7 mouse cellular contexts compared by ENCODE assay signal in the genomic region with DNA sequence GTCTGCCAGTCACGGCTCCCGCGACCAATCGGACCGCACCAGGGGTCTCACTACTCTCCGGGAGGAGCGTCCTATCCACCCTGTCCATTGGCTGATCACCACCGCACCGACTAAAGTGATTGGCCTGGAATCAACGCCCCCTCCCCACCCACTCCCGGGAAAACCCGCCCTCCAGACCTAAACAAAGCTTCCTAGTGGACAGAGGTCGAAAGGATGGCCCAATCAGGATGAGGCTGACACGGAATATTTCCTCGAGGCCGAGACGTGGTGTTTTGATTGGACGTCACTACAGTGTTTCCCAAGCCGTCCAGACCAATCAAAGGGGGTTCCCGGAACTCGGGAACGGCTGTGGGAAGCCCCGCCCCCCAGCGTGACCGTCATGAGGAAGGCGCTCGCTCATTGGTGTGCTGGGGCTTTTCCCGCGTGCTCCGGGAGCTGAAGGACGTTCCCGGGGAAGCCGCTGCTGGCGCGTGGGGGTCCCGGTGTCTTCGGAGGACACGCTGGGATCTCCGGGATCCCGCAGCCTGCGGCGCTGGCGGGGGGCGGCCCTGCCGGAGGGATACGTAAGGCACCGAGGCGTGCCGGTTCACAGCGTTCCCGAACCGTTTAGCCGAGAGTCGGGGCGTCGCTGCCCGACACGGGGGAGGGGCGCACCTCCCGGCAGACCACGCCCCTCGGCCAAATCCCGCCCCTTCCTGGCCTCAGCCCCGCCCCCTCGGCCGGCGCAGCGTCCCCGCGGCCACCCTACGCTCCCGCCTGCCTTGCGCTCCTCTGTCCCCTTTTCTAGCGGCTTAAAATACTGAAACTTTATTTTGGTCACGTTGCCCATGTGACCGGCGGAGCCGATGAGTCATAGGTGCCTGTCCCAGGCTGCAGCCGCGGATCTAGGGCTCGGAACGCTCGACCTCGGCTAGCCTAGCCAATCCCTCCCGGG. TPM values are rescaled to one million over a fixed set of nuclear protein-coding genes. Genes with fewer than 3 reads are reported as not detected.
DNase-seq lines count a peak whose midpoint lies in the region; ATAC-seq lines count a peak whose summit lies in the region.

A gene (minus strand): TSS at position 71 of the 934 bp plus-strand sequence.

- peak; percentile 96 for ATAC-seq in intestine, embryonic 16.5 days
- peak; percentile 97 for ATAC-seq in midbrain, embryonic 11.5 days (ENCODE audit: low FRiP score)

- H3K4me1 ChIP-seq in intestine, embryonic 16.5 days (ENCODE audit: control insufficient read depth, insufficient read depth, low read length), result peaks cover 12% of the 10 kb centered on the region
- H3K4me1 ChIP-seq in midbrain, embryonic 11.5 days (ENCODE audit: control insufficient read depth, insufficient read depth, low read length), result peaks cover 9% of the 10 kb centered on the region; the same call in 1 of the 2 replicates

- no peaks in the 10 kb centered on the region for H3K9me3 ChIP-seq in intestine, embryonic 16.5 days (ENCODE audit: control insufficient read depth, low read length)
- no peaks in the 10 kb centered on the region for H3K9me3 ChIP-seq in midbrain, embryonic 11.5 days (ENCODE audit: control insufficient read depth, low read length)

- peak within 1 kb of the TSS; percentile 82 for H3K9ac ChIP-seq in intestine, embryonic 16.5 days (ENCODE audit: low read depth, low read length)
- H3K9ac ChIP-seq in midbrain, embryonic 11.5 days (ENCODE audit: low read length), result peak within 1 kb of the TSS; percentile 84

- no peaks in the 10 kb centered on the region for H3K36me3 ChIP-seq in intestine, embryonic 16.5 days (ENCODE audit: control insufficient read depth, insufficient read depth, low read length)
- no peaks in the 10 kb centered on the region for H3K36me3 ChIP-seq in midbrain, embryonic 11.5 days (ENCODE audit: control insufficient read depth, insufficient read depth, low read length)

- peak within 1 kb of the TSS; percentile 95 for H3K4me2 ChIP-seq in intestine, embryonic 16.5 days (ENCODE audit: low read depth, low read length)
- peak within 1 kb of the TSS; percentile 94 for H3K4me2 ChIP-seq in midbrain, embryonic 11.5 days

- H3K27me3 ChIP-seq in intestine, embryonic 16.5 days (replicated peaks; ENCODE audit: control insufficient read depth, insufficient read depth, low read length), result no peaks in the 10 kb centered on the region
- H3K27me3 ChIP-seq in midbrain, embryonic 11.5 days (ENCODE audit: control insufficient read depth, insufficient read depth, low read length), result no peaks in the 10 kb centered on the region

- peak; percentile 100 for DNase-seq in adrenal gland, adult 8-10 months
- DNase-seq in embryo, embryonic 9.5 days (ENCODE audit: extremely low spot score), result peak; percentile 99
- peak; percentile 98 to 99 for DNase-seq in gastrocnemius, postnatal 4 days (ENCODE audit: low spot score in 2 of 2)
- peak; percentile 99 to 100 for DNase-seq in left cerebral cortex, postnatal 36 days (ENCODE audit: low spot score in 2 of 2)
- DNase-seq in midbrain, embryonic 11.5 days (ENCODE audit: low spot score, missing footprints), result peak; percentile 100
- DNase-seq in skeletal muscle tissue, adult 2 months (ENCODE audit: low read depth, low spot score), result peak; percentile 100

- peak within 1 kb of the TSS; percentile 94 for H3K27ac ChIP-seq in intestine, embryonic 16.5 days (ENCODE audit: low read length)
- peak within 1 kb of the TSS; percentile 73 for H3K27ac ChIP-seq in midbrain, embryonic 11.5 days (ENCODE audit: low read depth, low read length)

- WGBS in intestine, embryonic 16.5 days, result under 1% methylated on average over 85 of the region's 85 CpGs
- WGBS in midbrain, embryonic 11.5 days, result under 1% methylated on average over 85 of the region's 85 CpGs

- peak within 1 kb of the TSS; percentile 75 for H3K4me3 ChIP-seq in intestine, embryonic 16.5 days (ENCODE audit: low read length)
- peak within 1 kb of the TSS; percentile 90 for H3K4me3 ChIP-seq in midbrain, embryonic 11.5 days (ENCODE audit: low read depth, low read length)

- intact Hi-C loops in left cerebral cortex, postnatal 36 days (cut with DNase I), result loop anchor here (10.0 kb wide), 1 partner anchor 817 kb away; a partner anchor contains a TSS

RNA-seq across cellular contexts. Expression of the gene that starts here (rescaled TPM):
- 10 to 100 TPM; 23.6 to 59.6 (median 36.5) TPM for total RNA-seq in adrenal gland, adult 8-10 months (2022)
- total RNA-seq in gastrocnemius, postnatal 4 days (2021), result 100 to 1,000 TPM in 1 of 2 experiments, 10 to 100 TPM in 1; 87.9 to 105 TPM
- polyA plus RNA-seq in intestine, embryonic 16.5 days (2015; fragmentation: Nextera tagmentation; extraction: Ambion mirVana), result 51.4 and 69.1 TPM in 2 replicates
- total RNA-seq in left cerebral cortex, postnatal 36 days (2021), result 100 to 1,000 TPM; 207 to 216 TPM
- polyA plus RNA-seq in midbrain, embryonic 11.5 days (2014; fragmentation: Nextera tagmentation; extraction: Ambion mirVana), result 150 TPM in 2 replicates

Comparison
In these comparisons a context has a peak if more than half of its experiments do, and no peak if none do; other contexts are left out.
1. Peak in every context shown above with its lines: DNase-seq, ATAC-seq, H3K4me3 ChIP-seq and H3K27ac ChIP-seq.